Mouse (Mus musculus): ENCODE data around the gene Taf4. TPM values are rescaled to one million over a fixed set of nuclear protein-coding genes. Genes with fewer than 3 reads are reported as not detected.

Taf4 gene
- polyA plus RNA-seq, 1 experiment from 2014 or later = 2.8 TPM

- H3K9me3 ChIP-seq (ENCODE audit: low read length) = no peaks in the 10 kb centered on the region
- DNase-seq (ENCODE audit: low spot score) = no peak
These were observed 44.5 kb upstream of the Taf4 start for GRCm38 (mm10) chr2:180020919-180021318.

GRCm38 (mm10) chr2:180020091-180020661, 43.7 kb upstream of the Taf4 start:
- 65% methylated on average over 7 of the region's 7 CpGs for WGBS
- Histone ChIP-seq H3K27ac (ENCODE audit: low read length) (no peak overlapping the region), H3K4me3 (ENCODE audit: low read depth, low read length) (no peak overlapping the region), H3K9me3 (ENCODE audit: low read length) (no peaks in the 10 kb centered on the region), H3K9ac (replicated peaks; ENCODE audit: low read depth) (no peak overlapping the region), H3K36me3 (ENCODE audit: insufficient read depth, low read length) (no peaks in the 10 kb centered on the region), H3K4me2 (replicated peaks; ENCODE audit: low read depth, low read length) (no peak overlapping the region), H3K27me3 (replicated peaks; ENCODE audit: insufficient read depth, low read length) (peaks cover 3% of the 10 kb centered on the region; the same call in 1 of the 2 replicates), H3K4me1 (ENCODE audit: insufficient read depth, low read depth, low read length) (no peaks in the 10 kb centered on the region)
- DNase-seq (ENCODE audit: low spot score) = no peak
- TF ChIP-seq EP300 (IDR thresholded peaks at IDR 0.05) (no peak), CTCF (IDR thresholded peaks at IDR 0.05) (no peak)
- no peak for ATAC-seq

More at GRCm38 (mm10) chr2:180020919-180021318, 44.5 kb upstream of the Taf4 start:
- Histone ChIP-seq H3K4me1 (ENCODE audit: insufficient read depth, low read depth, low read length) (peaks cover 4% of the 10 kb centered on the region; the same call in 1 of the 2 replicates), H3K27ac (ENCODE audit: low read length) (no peak overlapping the region), H3K4me3 (ENCODE audit: low read depth, low read length) (no peak overlapping the region), H3K27me3 (replicated peaks; ENCODE audit: insufficient read depth, low read length) (peaks cover 3% of the 10 kb centered on the region; the same call in 1 of the 2 replicates), H3K4me2 (replicated peaks; ENCODE audit: low read depth, low read length) (no peak overlapping the region), H3K9ac (replicated peaks; ENCODE audit: low read depth) (no peak overlapping the region), H3K36me3 (ENCODE audit: insufficient read depth, low read length) (no peaks in the 10 kb centered on the region)
- WGBS = 66% methylated on average over 8 of the region's 8 CpGs
- ATAC-seq = no peak
- TF ChIP-seq CTCF (IDR thresholded peaks at IDR 0.05) (no peak), EP300 (IDR thresholded peaks at IDR 0.05) (no peak)

GRCm38 (mm10) chr2:180018573-180018972, 42.1 kb upstream of the Taf4 start:
- WGBS = 68% methylated on average over 9 of the region's 9 CpGs
- Histone ChIP-seq H3K4me1 (ENCODE audit: insufficient read depth, low read depth, low read length) (no peaks in the 10 kb centered on the region), H3K9ac (replicated peaks; ENCODE audit: low read depth) (no peak overlapping the region), H3K27ac (ENCODE audit: low read length) (no peak overlapping the region), H3K27me3 (replicated peaks; ENCODE audit: insufficient read depth, low read length) (peaks cover 3% of the 10 kb centered on the region; the same call in 1 of the 2 replicates), H3K4me2 (replicated peaks; ENCODE audit: low read depth, low read length) (no peak overlapping the region), H3K9me3 (ENCODE audit: low read length) (no peaks in the 10 kb centered on the region), H3K36me3 (ENCODE audit: insufficient read depth, low read length) (no peaks in the 10 kb centered on the region), H3K4me3 (ENCODE audit: low read depth, low read length) (no peak overlapping the region)
- ATAC-seq = no peak
- no peak for DNase-seq (ENCODE audit: low spot score)
- TF ChIP-seq EP300 (IDR thresholded peaks at IDR 0.05) = no peak
- TF ChIP-seq CTCF (IDR thresholded peaks at IDR 0.05) = no peak

GRCm38 (mm10) chr2:180017632-180018031, 41.2 kb upstream of the Taf4 start:
- peak; percentile 21; the same call in 1 of the 2 replicates for ATAC-seq
- H3K4me2 ChIP-seq (replicated peaks; ENCODE audit: low read depth, low read length) = no peak overlapping the region
- H3K9ac ChIP-seq (replicated peaks; ENCODE audit: low read depth) = no peak overlapping the region
- no peak overlapping the region for H3K27ac ChIP-seq (ENCODE audit: low read length)
- H3K9me3 ChIP-seq (ENCODE audit: low read length) = no peaks in the 10 kb centered on the region
- peaks cover 3% of the 10 kb centered on the region; the same call in 1 of the 2 replicates for H3K27me3 ChIP-seq (replicated peaks; ENCODE audit: insufficient read depth, low read length)
- 45% methylated on average over 4 of the region's 4 CpGs for WGBS
- H3K4me3 ChIP-seq (ENCODE audit: low read depth, low read length) = no peak overlapping the region
- H3K4me1 ChIP-seq (ENCODE audit: insufficient read depth, low read depth, low read length) = no peaks in the 10 kb centered on the region
- H3K36me3 ChIP-seq (ENCODE audit: insufficient read depth, low read length) = no peaks in the 10 kb centered on the region
- TF ChIP-seq EP300 (IDR thresholded peaks at IDR 0.05) (no peak), CTCF (IDR thresholded peaks at IDR 0.05) (no peak)
- peak; percentile 34 for DNase-seq (ENCODE audit: low spot score)

- ATAC-seq (no peak), DNase-seq (ENCODE audit: low spot score) (no peak)
- no peaks in the 10 kb centered on the region for H3K9me3 ChIP-seq (ENCODE audit: low read length)
- H3K27ac ChIP-seq (ENCODE audit: low read length) = no peak overlapping the region
- H3K9ac ChIP-seq (replicated peaks; ENCODE audit: low read depth) = no peak overlapping the region
- H3K36me3 ChIP-seq (ENCODE audit: insufficient read depth, low read length) = no peaks in the 10 kb centered on the region
- TF ChIP-seq EP300 (IDR thresholded peaks at IDR 0.05) = no peak
- no peak for TF ChIP-seq CTCF (IDR thresholded peaks at IDR 0.05)
- H3K4me2 ChIP-seq (replicated peaks; ENCODE audit: low read depth, low read length) = no peak overlapping the region
- H3K4me3 ChIP-seq (ENCODE audit: low read depth, low read length) = no peak overlapping the region
- no peaks in the 10 kb centered on the region for H3K27me3 ChIP-seq (replicated peaks; ENCODE audit: insufficient read depth, low read length)
- no peaks in the 10 kb centered on the region for H3K4me1 ChIP-seq (ENCODE audit: insufficient read depth, low read depth, low read length)
- 84% methylated on average over 7 of the region's 7 CpGs for WGBS
These were observed 37.2 kb upstream of the Taf4 start for GRCm38 (mm10) chr2:180013686-180014085.

GRCm38 (mm10) chr2:180011370-180011769, 34.9 kb upstream of the Taf4 start:
- no peak overlapping the region for H3K27ac ChIP-seq (ENCODE audit: low read length)
- no peaks in the 10 kb centered on the region for H3K4me1 ChIP-seq (ENCODE audit: insufficient read depth, low read depth, low read length)
- DNase-seq (ENCODE audit: low spot score) (no peak), ATAC-seq (no peak)
- WGBS = 83% methylated on average over 6 of the region's 6 CpGs
- no peaks in the 10 kb centered on the region for H3K27me3 ChIP-seq (replicated peaks; ENCODE audit: insufficient read depth, low read length)
- no peak for TF ChIP-seq EP300 (IDR thresholded peaks at IDR 0.05)
- no peak overlapping the region for H3K9ac ChIP-seq (replicated peaks; ENCODE audit: low read depth)
- no peak overlapping the region for H3K4me2 ChIP-seq (replicated peaks; ENCODE audit: low read depth, low read length)
- H3K9me3 ChIP-seq (ENCODE audit: low read length) = no peaks in the 10 kb centered on the region
- no peak overlapping the region for H3K4me3 ChIP-seq (ENCODE audit: low read depth, low read length)
- no peaks in the 10 kb centered on the region for H3K36me3 ChIP-seq (ENCODE audit: insufficient read depth, low read length)

All from lung, postnatal 0 days (tissue).